In the genomic region with DNA sequence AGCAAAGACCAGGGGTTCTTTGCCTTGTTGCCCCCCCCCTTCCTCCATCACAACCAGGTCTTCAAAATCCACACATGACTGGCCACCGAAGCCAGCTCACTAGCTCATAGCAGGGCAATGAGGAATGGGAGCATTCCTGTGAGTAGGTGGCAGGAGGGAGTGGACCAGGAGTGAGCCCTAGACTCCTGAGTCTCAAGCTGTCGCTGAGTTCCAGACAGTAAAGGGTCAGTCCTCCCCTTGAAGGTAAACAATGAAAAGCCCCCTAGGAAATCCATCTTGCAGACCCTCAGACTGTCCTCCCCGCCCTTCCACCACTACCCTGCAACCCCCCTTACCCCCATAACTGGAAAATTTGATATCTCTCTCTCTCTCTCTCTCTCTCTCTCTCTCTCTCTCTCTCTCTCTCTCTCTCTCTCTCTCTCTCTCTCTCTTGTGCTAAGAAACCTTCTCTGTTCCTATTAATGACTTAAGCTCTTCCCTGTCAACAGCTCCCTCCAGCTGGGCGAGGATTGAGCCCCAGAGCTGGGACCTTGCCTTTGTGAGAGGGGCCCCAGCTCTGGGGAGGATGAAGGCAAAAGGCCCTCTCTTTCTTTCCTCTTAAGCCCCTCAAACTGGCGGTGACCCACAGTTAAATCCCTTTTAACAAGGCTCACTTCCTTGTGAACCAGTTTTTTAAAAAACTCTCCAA, we compare ENCODE assay signal across 18 mouse cellular contexts.
DNase-seq lines count a peak whose midpoint lies in the region; ATAC-seq and TF ChIP-seq lines count a peak whose summit lies in the region.
"Had no signal": no experiment of that assay in that cellular context is flagged by ENCODE, and none has a peak within 500 bp of the region (broad histone marks: within the 10 kb centered on the region; RNA-seq: fewer than 3 reads in every experiment).

No protein-coding gene starts in this region.

- peak overlapping the region; percentile 38; the same call in 1 of the 2 replicates for H3K27ac ChIP-seq in forebrain, embryonic 12.5 days
- no peak overlapping the region for H3K27ac ChIP-seq in forebrain, embryonic 15.5 days (replicated peaks)
- peak overlapping the region; percentile 2; the same call in 1 of the 2 replicates for H3K27ac ChIP-seq in lung, embryonic 14.5 days (ENCODE audit: low read depth)
- H3K27ac ChIP-seq in embryonic facial prominence, embryonic 11.5 days (replicated peaks; ENCODE audit: low read depth, low read length): 0 out of 2 replicates have a peak overlapping the region, but pooled peaks have one; percentile 13
- H3K27ac ChIP-seq in midbrain, embryonic 13.5 days: no peak overlapping the region; the same call in 1 of the 2 replicates
- H3K27ac ChIP-seq: layer of hippocampus, adult 2 months; liver, embryonic 13.5 days; neural tube, embryonic 15.5 days had no signal

- H3K9ac ChIP-seq in forebrain, embryonic 12.5 days: no peak overlapping the region
- no peak overlapping the region for H3K9ac ChIP-seq in forebrain, embryonic 15.5 days (replicated peaks)
- no peak overlapping the region for H3K9ac ChIP-seq in lung, embryonic 14.5 days
- no peak overlapping the region for H3K9ac ChIP-seq in embryonic facial prominence, embryonic 11.5 days (replicated peaks; ENCODE audit: low read length)
- no peak overlapping the region for H3K9ac ChIP-seq in midbrain, embryonic 13.5 days (replicated peaks)
- H3K9ac ChIP-seq: liver, embryonic 13.5 days; neural tube, embryonic 15.5 days had no signal

- 17% methylated on average over 4 of the region's 5 CpGs for WGBS in forebrain, embryonic 12.5 days
- 17% methylated on average over 5 of the region's 5 CpGs for whole genome bisulfite sequencing in forebrain, embryonic 15.5 days
- 13% methylated on average over 5 of the region's 5 CpGs for WGBS in lung, embryonic 14.5 days
- WGBS in embryonic facial prominence, embryonic 11.5 days: 29% methylated on average over 5 of the region's 5 CpGs
- 30% methylated on average over 5 of the region's 5 CpGs for WGBS in midbrain, embryonic 13.5 days

- H3K36me3 ChIP-seq in forebrain, embryonic 12.5 days (replicated peaks): no peaks in the 10 kb centered on the region
- no peaks in the 10 kb centered on the region for H3K36me3 ChIP-seq in forebrain, embryonic 15.5 days
- no peaks in the 10 kb centered on the region for H3K36me3 ChIP-seq in lung, embryonic 14.5 days (ENCODE audit: insufficient read depth)
- no peaks in the 10 kb centered on the region for H3K36me3 ChIP-seq in embryonic facial prominence, embryonic 11.5 days (replicated peaks; ENCODE audit: control insufficient read depth, insufficient read depth, low read depth, low read length)
- H3K36me3 ChIP-seq in midbrain, embryonic 13.5 days: no peaks in the 10 kb centered on the region
- H3K36me3 ChIP-seq: liver, embryonic 13.5 days; neural tube, embryonic 15.5 days had no signal

- peaks cover 18% of the 10 kb centered on the region for H3K4me1 ChIP-seq in forebrain, embryonic 12.5 days
- H3K4me1 ChIP-seq in forebrain, embryonic 15.5 days: peaks cover 6% of the 10 kb centered on the region
- H3K4me1 ChIP-seq in lung, embryonic 14.5 days (ENCODE audit: insufficient read depth): no peaks in the 10 kb centered on the region
- H3K4me1 ChIP-seq in embryonic facial prominence, embryonic 11.5 days (ENCODE audit: control insufficient read depth, insufficient read depth, low read length): no peaks in the 10 kb centered on the region; the same call in 1 of the 2 replicates
- peaks cover 17% of the 10 kb centered on the region; the same call in 1 of the 2 replicates for H3K4me1 ChIP-seq in midbrain, embryonic 13.5 days (replicated peaks)
- H3K4me1 ChIP-seq: liver, embryonic 13.5 days had no signal

- TF ChIP-seq CTCF in lung, embryonic 14.5 days (IDR thresholded peaks at IDR 0.05; ENCODE audit: low read depth): no peak

- ATAC-seq in forebrain, embryonic 12.5 days (ENCODE audit: low FRiP score): 0 out of 2 replicates have a peak, but pooled peaks have one; percentile 27
- ATAC-seq in forebrain, embryonic 15.5 days (replicated peaks): no peak
- peak; percentile 38; the same call in 1 of the 2 replicates for ATAC-seq in lung, embryonic 14.5 days (ENCODE audit: insufficient read depth)
- peak; percentile 58; the same call in 1 of the 2 replicates for ATAC-seq in embryonic facial prominence, embryonic 11.5 days (replicated peaks; ENCODE audit: insufficient number of reproducible peaks, low FRiP score, low TSS enrichment, low read depth)
- ATAC-seq in midbrain, embryonic 13.5 days: peak; percentile 35

- no peaks in the 10 kb centered on the region for H3K9me3 ChIP-seq in forebrain, embryonic 12.5 days
- no peaks in the 10 kb centered on the region for H3K9me3 ChIP-seq in forebrain, embryonic 15.5 days
- H3K9me3 ChIP-seq in lung, embryonic 14.5 days (ENCODE audit: low read depth, low read length): no peaks in the 10 kb centered on the region
- no peaks in the 10 kb centered on the region for H3K9me3 ChIP-seq in embryonic facial prominence, embryonic 11.5 days (replicated peaks; ENCODE audit: control insufficient read depth, low read length)
- H3K9me3 ChIP-seq in midbrain, embryonic 13.5 days: no peaks in the 10 kb centered on the region
- H3K9me3 ChIP-seq: liver, embryonic 13.5 days; neural tube, embryonic 15.5 days had no signal

- no peaks in the 10 kb centered on the region for H3K27me3 ChIP-seq in forebrain, embryonic 12.5 days
- no peaks in the 10 kb centered on the region for H3K27me3 ChIP-seq in forebrain, embryonic 15.5 days
- H3K27me3 ChIP-seq in lung, embryonic 14.5 days (ENCODE audit: insufficient read depth, low read length): no peaks in the 10 kb centered on the region
- no peaks in the 10 kb centered on the region for H3K27me3 ChIP-seq in embryonic facial prominence, embryonic 11.5 days (ENCODE audit: control insufficient read depth, insufficient read depth, low read length)
- H3K27me3 ChIP-seq in midbrain, embryonic 13.5 days: no peaks in the 10 kb centered on the region
- H3K27me3 ChIP-seq: liver, embryonic 13.5 days; neural tube, embryonic 15.5 days had no signal

- no peak overlapping the region for H3K4me3 ChIP-seq in forebrain, embryonic 12.5 days (replicated peaks)
- H3K4me3 ChIP-seq in forebrain, embryonic 15.5 days: no peak overlapping the region
- no peak overlapping the region for H3K4me3 ChIP-seq in lung, embryonic 14.5 days (ENCODE audit: low read depth, low read length)
- H3K4me3 ChIP-seq in embryonic facial prominence, embryonic 11.5 days (ENCODE audit: low read depth, low read length): no peak overlapping the region
- H3K4me3 ChIP-seq in midbrain, embryonic 13.5 days (replicated peaks): no peak overlapping the region
- H3K4me3 ChIP-seq: layer of hippocampus, adult 2 months; liver, embryonic 13.5 days; neural tube, embryonic 15.5 days had no signal

- peak; percentile 42 for DNase-seq in lung, embryonic 14.5 days
- no peak for DNase-seq in lung, postnatal 36 days
- no peak for DNase-seq in embryonic facial prominence, embryonic 11.5 days (ENCODE audit: low spot score)
- no peak for DNase-seq in adrenal gland, adult 18-20 months (ENCODE audit: low spot score in 2 of 2)
- DNase-seq: adrenal gland, postnatal 14 days; B cell, adult 2 months; cerebellum, adult 9-10 months; kidney, postnatal 10 days; left cerebral cortex, postnatal 4 days; liver, embryonic 13.5 days; right cerebral cortex, postnatal 4 days; thymus, adult 18-20 months had no signal

- no peak overlapping the region for H3K4me2 ChIP-seq in forebrain, embryonic 12.5 days
- H3K4me2 ChIP-seq in forebrain, embryonic 15.5 days (replicated peaks): no peak overlapping the region
- no peak overlapping the region for H3K4me2 ChIP-seq in lung, embryonic 14.5 days
- no peak overlapping the region for H3K4me2 ChIP-seq in embryonic facial prominence, embryonic 11.5 days (ENCODE audit: low read depth, low read length)
- H3K4me2 ChIP-seq in midbrain, embryonic 13.5 days (replicated peaks): no peak overlapping the region
- H3K4me2 ChIP-seq: heart, embryonic 11.5 days; liver, embryonic 13.5 days; neural tube, embryonic 15.5 days had no signal

Comparison
In these comparisons a context has a peak if more than half of its experiments do, and no peak if none do; other contexts are left out.
1. H3K27ac ChIP-seq: peak in forebrain, embryonic 12.5 days (single experiment), lung, embryonic 14.5 days (single experiment) and embryonic facial prominence, embryonic 11.5 days (single experiment); none in forebrain, embryonic 15.5 days (single experiment) and midbrain, embryonic 13.5 days (single experiment).